Mouse (Mus musculus) ES-E14 (cell line): ENCODE measurements around the gene Mapk8ip2. TPM values are rescaled to one million over a fixed set of nuclear protein-coding genes. Genes with fewer than 3 reads are reported as not detected.

Source experiments
- DNase-seq: peaks from one replicate; pipeline ENCODE4 v3.0.0-alpha.2; 2013; ENCODE audit warnings: low read depth, low spot score
- H3K27ac ChIP-seq: 2 replicates; pipeline ENCODE4 v1.5.1; 2012; ENCODE audit warnings: low read depth, mild to moderate bottlenecking, low read length, moderate library complexity, mixed read lengths; ENCODE audit not compliant: poor library complexity, insufficient read depth, severe bottlenecking
- H3K36me3 ChIP-seq: 2 replicates; pipeline ENCODE4 v1.6.1; 2012; ENCODE audit warnings: mild to moderate bottlenecking, low read length, moderate library complexity, mixed read lengths; ENCODE audit not compliant: control insufficient read depth, poor library complexity, insufficient read depth, severe bottlenecking
- H3K4me1 ChIP-seq, 2 experiments: fragments of 150-350 bp in 1 of 2; sonication (generic) in 1 of 2; 2 replicates each; pipeline ENCODE4 v1.6.1; 2012; ENCODE audit warnings: low read length in 2 of 2, mild to moderate bottlenecking in 1 of 2, mixed read lengths in 1 of 2; ENCODE audit not compliant: control insufficient read depth in 2 of 2, insufficient read depth in 2 of 2, poor library complexity in 1 of 2
- H3K4me3 ChIP-seq, 2 experiments: fragments of 150-350 bp in 1 of 2; sonication (generic) in 1 of 2; 2 replicates each; pipeline ENCODE4 v1.5.1; 2012; ENCODE audit warnings: low read length in 2 of 2, low read depth in 1 of 2, mild to moderate bottlenecking in 1 of 2, mixed read lengths in 1 of 2; ENCODE audit not compliant: insufficient read depth in 1 of 2, poor library complexity in 1 of 2, severe bottlenecking in 1 of 2
- H3K9ac ChIP-seq: 2 replicates; pipeline ENCODE4 v1.6.1; 2012; ENCODE audit warnings: low read depth, mild to moderate bottlenecking, low read length, mixed read lengths; ENCODE audit not compliant: poor library complexity, insufficient read depth, severe bottlenecking
- H3K9me3 ChIP-seq: fragments of 150-350 bp; sonication (generic); 2 replicates; pipeline ENCODE4 v1.6.1; 2012; ENCODE audit warnings: low read depth, mild to moderate bottlenecking, low read length; ENCODE audit not compliant: control insufficient read depth, insufficient read depth
- CHD2 ChIP-seq: IDR thresholded peaks from 2 replicates; pipeline ENCODE4 v1.6.1; 2014; ENCODE audit warnings: mild to moderate bottlenecking, low read depth, low read length, inconsistent platforms
- HCFC1 ChIP-seq: IDR thresholded peaks from 2 replicates; pipeline ENCODE4 v1.6.1; 2012; ENCODE audit warnings: low read length, inconsistent platforms, borderline replicate concordance; ENCODE audit not compliant: insufficient read depth
- MAFK ChIP-seq: IDR thresholded peaks from 2 replicates; pipeline ENCODE4 v1.6.1; 2014; ENCODE audit warnings: mild to moderate bottlenecking, low read depth, low read length, inconsistent platforms; ENCODE audit not compliant: insufficient read depth
- ZC3H11A ChIP-seq: IDR thresholded peaks from 2 replicates; pipeline ENCODE4 v1.6.1; 2012; ENCODE audit warnings: low read depth, mild to moderate bottlenecking, inconsistent platforms, low read length, borderline replicate concordance
- ZNF384 ChIP-seq: IDR thresholded peaks from 2 replicates; pipeline ENCODE4 v1.6.1; 2012; ENCODE audit warnings: low read depth, low read length, inconsistent platforms
- in situ Hi-C, 2 experiments: fragments of 600-800 bp; cut with MboI; formaldehyde crosslinking; loops; one replicate each; pipeline ENCODE4 v1.15.1; 2025; ENCODE audit warnings: low sequenced_read_pairs in 2 of 2, inconsistent platforms in 1 of 2; ENCODE audit not compliant: unreplicated experiment in 2 of 2
- total RNA-seq: library from RNA; depleted of rRNA; stranded (reverse); fragments of 300-350 nt; gene quantifications from 2 replicates; pipeline ENCODE4 v1.2.3, GENCODE M21; 2012

The Mapk8ip2 gene
- total RNA-seq, 1 experiment = 4.6 TPM

GRCm38 (mm10) chr15:89415282-89415681 is 38.4 kb upstream of the Mapk8ip2 start:
- DNase-seq = no peak

DNA sequence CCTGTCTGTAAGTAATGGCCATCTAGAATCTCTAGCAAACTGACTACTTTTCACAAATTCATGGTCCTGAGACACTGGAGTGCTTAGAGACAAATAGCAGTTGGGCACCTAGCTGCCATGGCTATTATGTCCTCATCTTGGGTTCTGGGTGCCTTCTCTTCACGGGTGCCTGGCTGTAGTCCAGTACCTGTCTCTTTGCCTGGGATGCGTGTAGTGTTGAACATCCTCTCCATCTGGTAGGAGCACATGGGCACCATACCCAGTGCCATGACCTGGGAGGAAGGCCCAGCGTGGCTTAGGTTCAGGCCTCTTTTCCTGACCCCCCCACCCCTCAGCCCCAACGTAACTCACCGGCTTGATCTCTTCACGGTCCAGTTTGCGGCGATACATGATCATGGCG is 31.8 kb upstream of the Mapk8ip2 start:
- no peak overlapping the region for H3K9ac ChIP-seq
- peaks cover 2 to 7% of the 10 kb centered on the region in 2 experiments; a peak in 3 of 4 replicates for H3K4me1 ChIP-seq
- H3K36me3 ChIP-seq = peaks cover 7% of the 10 kb centered on the region; the same call in 1 of the 2 replicates
- no peak overlapping the region for H3K4me3 ChIP-seq
- no peak for DNase-seq
- TF ChIP-seq HCFC1 = no peak
- H3K9me3 ChIP-seq = no peaks in the 10 kb centered on the region
- no peak overlapping the region for H3K27ac ChIP-seq
- in situ Hi-C loops = no loop called here

More at GRCm38 (mm10) chr15:89415282-89415681, 38.4 kb upstream of the Mapk8ip2 start:
- in situ Hi-C loops = no loop called here
- H3K36me3 ChIP-seq = peaks cover 3% of the 10 kb centered on the region; the same call in 1 of the 2 replicates
- no peak overlapping the region for H3K27ac ChIP-seq
- peaks cover 0 to 4% of the 10 kb centered on the region in 2 experiments; a peak in 2 of 4 replicates for H3K4me1 ChIP-seq
- no peaks in the 10 kb centered on the region for H3K9me3 ChIP-seq
- no peak overlapping the region for H3K9ac ChIP-seq
- no peak overlapping the region for H3K4me3 ChIP-seq
- TF ChIP-seq MAFK (no peak), HCFC1 (no peak), ZNF384 (no peak), ZC3H11A (no peak), CHD2 (no peak)

GRCm38 (mm10) chr15:89424621-89425020 is 29.1 kb upstream of the Mapk8ip2 start:
- TF ChIP-seq ZC3H11A (no peak), MAFK (no peak), CHD2 (no peak), ZNF384 (no peak), HCFC1 (no peak)
- H3K4me3 ChIP-seq = no peak overlapping the region
- no peaks in the 10 kb centered on the region for H3K9me3 ChIP-seq
- no peak overlapping the region for H3K27ac ChIP-seq
- in situ Hi-C loops = no loop called here
- H3K4me1 ChIP-seq = peaks cover 2 to 12% of the 10 kb centered on the region in 2 experiments; a peak in 3 of 4 replicates
- H3K9ac ChIP-seq = no peak overlapping the region
- no peak for DNase-seq
- H3K36me3 ChIP-seq = peaks cover 10% of the 10 kb centered on the region; the same call in 1 of the 2 replicates

GRCm38 (mm10) chr15:89425711-89426121 is 28.0 kb upstream of the Mapk8ip2 start, which contains the start of gene Cpt1b:
Gene Cpt1b, minus strand, starts transcription at chr15:89425863.
- in situ Hi-C loops = no loop called here
- H3K27ac ChIP-seq = peak within 1 kb of the TSS; percentile 55; the same call in 1 of the 2 replicates

DNA sequence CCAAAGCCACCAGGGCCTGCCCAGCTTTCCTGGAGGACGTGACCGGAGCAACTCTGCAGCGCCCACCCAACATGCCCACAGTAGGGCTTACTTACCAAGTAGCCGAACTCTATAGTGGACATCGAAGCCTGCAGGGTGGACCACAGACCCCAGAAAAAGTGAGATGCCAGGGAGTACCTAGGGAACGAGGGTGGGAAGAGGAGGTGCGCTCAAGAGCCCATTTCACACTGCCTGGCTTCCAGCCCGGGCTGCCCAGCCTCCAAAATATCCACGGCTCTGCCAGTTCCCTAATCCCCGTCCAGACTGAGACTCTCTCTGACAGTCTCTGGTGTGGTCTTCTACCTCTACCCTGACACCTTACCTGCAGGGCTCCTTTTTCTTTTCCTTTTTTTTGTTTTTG is 27.0 kb upstream of the Mapk8ip2 start:
- peaks cover 2 to 12% of the 10 kb centered on the region in 2 experiments; a peak in 3 of 4 replicates for H3K4me1 ChIP-seq
- DNase-seq = no peak
- no peaks in the 10 kb centered on the region for H3K9me3 ChIP-seq
- H3K9ac ChIP-seq = no peak overlapping the region
- H3K36me3 ChIP-seq = peaks cover 10% of the 10 kb centered on the region; the same call in 1 of the 2 replicates
- TF ChIP-seq MAFK (no peak), HCFC1 (no peak), ZC3H11A (no peak), CHD2 (no peak), ZNF384 (no peak)
- in situ Hi-C loops = no loop called here
- no peak overlapping the region for H3K4me3 ChIP-seq
- H3K27ac ChIP-seq = no peak overlapping the region

More at GRCm38 (mm10) chr15:89425711-89426121, 28.0 kb upstream of the Mapk8ip2 start, which contains the start of gene Cpt1b:
- Histone ChIP-seq H3K9ac (peak within 1 kb of the TSS; percentile 16), H3K9me3 (no peaks in the 10 kb centered on the region), H3K36me3 (peaks cover 10% of the 10 kb centered on the region; the same call in 1 of the 2 replicates), H3K4me3 (peak within 1 kb of the TSS; percentile 22 to 54; a peak in 3 of 4 replicates), H3K4me1 (peaks cover 2 to 12% of the 10 kb centered on the region in 2 experiments; a peak in 3 of 4 replicates)
- DNase-seq = no peak
- no peak for TF ChIP-seq MAFK
- no peak for TF ChIP-seq HCFC1
- no peak for TF ChIP-seq CHD2
- TF ChIP-seq ZNF384 = no peak
- no peak for TF ChIP-seq ZC3H11A
